Mouse (Mus musculus) heart, postnatal 0 days (tissue): ENCODE measurements around the gene Tenm2.

Experiments
- CTCF ChIP-seq: IDR thresholded peaks from 2 replicates; pipeline ENCODE4 v1.5.1; 2016; ENCODE audit warnings: antibody characterized with exemption, control low read depth, low read depth
- EP300 ChIP-seq: IDR thresholded peaks from 2 replicates; pipeline ENCODE4 v1.6.1; 2016; ENCODE audit warnings: antibody characterized with exemption, low read depth

- no peak for TF ChIP-seq CTCF
- no peak for TF ChIP-seq EP300
Observed at GRCm38 (mm10) chr11:36436251-36436650, 799.5 kb downstream of the Tenm2 start.
